ENCODE assay signal across 8 mouse cellular contexts in the genomic region with DNA sequence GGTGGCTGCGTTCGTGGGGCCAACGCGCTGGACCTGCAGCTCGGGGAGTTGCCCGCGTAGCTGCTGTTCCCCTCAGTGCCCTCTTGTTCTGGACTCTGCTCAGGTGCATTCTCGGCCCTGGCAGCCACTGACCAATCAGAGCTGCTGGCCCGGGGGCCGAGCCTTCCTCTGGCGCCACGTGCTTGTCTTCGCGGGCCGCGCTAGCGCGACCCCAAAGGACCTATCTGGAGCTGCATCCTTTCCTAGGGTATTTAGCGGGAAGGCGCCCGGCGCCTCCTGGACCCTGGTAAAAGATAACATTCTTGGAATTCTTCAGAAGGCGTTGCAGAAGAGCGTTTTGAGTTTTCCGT. TPM values are rescaled to one million over a fixed set of nuclear protein-coding genes. Genes with fewer than 3 reads are reported as not detected.
DNase-seq lines count a peak whose midpoint lies in the region; ATAC-seq and TF ChIP-seq lines count a peak whose summit lies in the region.

No protein-coding gene starts in this region.

- ATAC-seq in frontal cortex, adult (ENCODE audit: low TSS enrichment), result peak; percentile 48
- ATAC-seq in forebrain, embryonic 15.5 days (replicated peaks), result peak; percentile 66; the same call in 1 of the 2 replicates

- peak overlapping the region; percentile 95 for H3K4me2 ChIP-seq in forebrain, embryonic 15.5 days (replicated peaks)

- H3K79me2 ChIP-seq in macrophage (ENCODE audit: inconsistent target), result peaks cover 41% of the 10 kb centered on the region

- peak overlapping the region; percentile 94 for H3K27ac ChIP-seq in forebrain, embryonic 15.5 days (replicated peaks)
- H3K27ac ChIP-seq in macrophage, result no peak overlapping the region
- peak overlapping the region; percentile 89 for H3K27ac ChIP-seq in small intestine, adult 2 months (ENCODE audit: insufficient read depth, low read depth, low read length)

- peaks cover 20% of the 10 kb centered on the region for H3K4me1 ChIP-seq in forebrain, embryonic 15.5 days
- H3K4me1 ChIP-seq in small intestine, adult 2 months (ENCODE audit: control insufficient read depth, insufficient read depth, insufficient read length, low read length), result peaks cover 3% of the 10 kb centered on the region; the same call in 1 of the 2 replicates

- peak overlapping the region; percentile 71 for H3K4me3 ChIP-seq in forebrain, embryonic 15.5 days
- H3K4me3 ChIP-seq in macrophage (ENCODE audit: inconsistent target), result peak overlapping the region; percentile 98
- H3K4me3 ChIP-seq in small intestine, adult 2 months (ENCODE audit: low read depth, low read length), result peak overlapping the region; percentile 86

- H3K9ac ChIP-seq in forebrain, embryonic 15.5 days (replicated peaks), result peak overlapping the region; percentile 73

- no peak for TF ChIP-seq POLR2A in small intestine, adult 2 months (IDR thresholded peaks at IDR 0.05; ENCODE audit: low read depth, low read length)

- no peaks in the 10 kb centered on the region for H3K9me3 ChIP-seq in forebrain, embryonic 15.5 days

- no peak for DNase-seq in frontal cortex, postnatal 36 days (ENCODE audit: low spot score in 2 of 2)
- peak; percentile 61 for DNase-seq in c-Kit-positive CD71-positive TER-119-positive erythroid progenitor cells, embryonic 14.5 days (ENCODE audit: low spot score)
- peak; percentile 83 for DNase-seq in heart, postnatal 4 days
- DNase-seq in layer of hippocampus, postnatal 10 days (ENCODE audit: low spot score in 2 of 2), result peak; percentile 65 to 76

- H3K27me3 ChIP-seq in forebrain, embryonic 15.5 days, result no peaks in the 10 kb centered on the region
- H3K27me3 ChIP-seq in small intestine, adult 2 months (ENCODE audit: control insufficient read depth, insufficient read depth, low read length), result no peaks in the 10 kb centered on the region

- WGBS in forebrain, embryonic 15.5 days, result 0% methylated on average over 25 of the region's 25 CpGs
- under 1% methylated on average over 24 of the region's 25 CpGs for WGBS in macrophage (ENCODE audit: missing documents)
- WGBS in small intestine, adult 2 months, result under 1% methylated on average over 25 of the region's 25 CpGs

- no peak for TF ChIP-seq CTCF in small intestine, adult 2 months (IDR thresholded peaks at IDR 0.05; ENCODE audit: extremely low read depth, insufficient read length, insufficient replicate concordance, low read depth, low read length)

- H3K36me3 ChIP-seq in forebrain, embryonic 15.5 days, result no peaks in the 10 kb centered on the region
- no peaks in the 10 kb centered on the region for H3K36me3 ChIP-seq in macrophage (ENCODE audit: inconsistent target)
- H3K36me3 ChIP-seq in small intestine, adult 2 months (ENCODE audit: control insufficient read depth, insufficient read depth, low read length), result no peaks in the 10 kb centered on the region

RNA-seq across cellular contexts. Expression of a gene that starts 0.4 kb away (rescaled TPM):
- 68.6 and 74.6 TPM in 2 replicates for polyA plus RNA-seq in forebrain, embryonic 15.5 days (2015; fragmentation: Nextera tagmentation; extraction: Ambion mirVana)
- total RNA-seq in heart, postnatal 4 days (2021), result 100 to 1,000 TPM; 142 to 149 TPM
- total RNA-seq in layer of hippocampus, postnatal 10 days (2021), result 10 to 100 TPM; 70.3 to 70.6 TPM
- total RNA-seq in macrophage (2018; cell fraction: chromatin; rRNA removed), result 100 to 1,000 TPM in 2 of 26 experiments, 10 to 100 TPM in 24; 19.1 to 109 (median 62.2) TPM
- total RNA-seq in macrophage (2018; cell fraction: cytosol; rRNA removed), result 10 to 100 TPM; 22.0 to 31.7 (median 26.5) TPM
- total RNA-seq in macrophage (2018; cell fraction: nucleus; rRNA removed), result 10 to 100 TPM; 20.2 to 73.5 (median 35.6) TPM
- 23.1 to 54.9 TPM (median 40.6 TPM) in 3 replicates for polyA plus RNA-seq in macrophage (2018)
- polyA plus RNA-seq in small intestine, adult 2 months (2012; rRNA removed), result 20.8 and 37.6 TPM in 2 replicates

RNA-seq across cellular contexts. Expression of a gene that starts 0.4 kb away (rescaled TPM):
- polyA plus RNA-seq in forebrain, embryonic 15.5 days (2015; fragmentation: Nextera tagmentation; extraction: Ambion mirVana), result 104 and 107 TPM in 2 replicates
- 10 to 100 TPM; 75.5 to 79.0 TPM for total RNA-seq in heart, postnatal 4 days (2021)
- 10 to 100 TPM; 81.8 to 86.9 TPM for total RNA-seq in layer of hippocampus, postnatal 10 days (2021)
- total RNA-seq in macrophage (2018; cell fraction: chromatin; rRNA removed), result 10 to 100 TPM; 21.9 to 59.5 (median 44.3) TPM
- total RNA-seq in macrophage (2018; cell fraction: cytosol; rRNA removed), result 10 to 100 TPM; 53.2 to 80.7 (median 62.1) TPM
- 10 to 100 TPM; 32.1 to 76.3 (median 47.7) TPM for total RNA-seq in macrophage (2018; cell fraction: nucleus; rRNA removed)
- polyA plus RNA-seq in macrophage (2018), result 51.8 to 77.5 TPM (median 68.5 TPM) in 3 replicates
- polyA plus RNA-seq in small intestine, adult 2 months (2012; rRNA removed), result 3.5 and 8.8 TPM in 2 replicates

Comparison
In these comparisons a context has a peak if more than half of its experiments do, and no peak if none do; other contexts are left out.
1. DNase-seq: peak in c-Kit-positive CD71-positive TER-119-positive erythroid progenitor cells, embryonic 14.5 days (single experiment), heart, postnatal 4 days (single experiment) and layer of hippocampus, postnatal 10 days (2 of 2); none in frontal cortex, postnatal 36 days (0 of 2).
2. Peak in every context shown above with its lines, with median percentiles within 50 percentile points of each other: H3K4me3 ChIP-seq.